Mouse (Mus musculus): ENCODE measurements around the gene Vipas39.

The Vipas39 gene

GRCm38 (mm10) chr12:87195069-87195468, 71.0 kb downstream of the Vipas39 start:
- no peak for DNase-seq

- no peak for DNase-seq
These were observed 73.0 kb downstream of the Vipas39 start for GRCm38 (mm10) chr12:87193008-87193407.
